Mouse (Mus musculus): ENCODE measurements around the gene Atxn7l3. TPM values are rescaled to one million over a fixed set of nuclear protein-coding genes. Genes with fewer than 3 reads are reported as not detected.

The Atxn7l3 gene
- polyA plus RNA-seq, 1 experiment, result 38.8 TPM

DNA sequence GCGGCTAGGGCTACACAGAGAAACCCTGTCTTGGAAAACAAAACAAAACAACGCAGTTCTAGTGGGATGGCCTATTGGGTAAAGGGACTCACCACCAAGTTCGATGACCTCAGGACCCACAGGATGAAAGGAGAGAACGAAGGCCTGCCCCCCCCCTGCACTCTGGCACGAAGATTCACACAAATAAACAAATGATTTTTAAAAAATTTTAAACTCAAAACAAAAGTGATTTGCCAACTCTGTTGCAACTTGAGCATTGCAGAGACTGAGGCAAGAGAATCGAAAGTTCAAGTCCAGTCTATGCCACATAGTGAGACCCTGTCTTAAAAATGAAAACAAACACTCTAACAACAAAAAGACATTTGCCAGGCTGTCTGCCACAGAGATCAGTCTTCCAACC lies 55.8 kb downstream of the Atxn7l3 start:
- no peak for DNase-seq
- TF ChIP-seq POLR2A (IDR thresholded peaks at IDR 0.05; ENCODE audit: borderline replicate concordance, extremely low read depth, low read depth, low read length), result no peak
- TF ChIP-seq CTCF (IDR thresholded peaks at IDR 0.05; ENCODE audit: insufficient read depth, low read length), result no peak
- H3K4me3 ChIP-seq (replicated peaks; ENCODE audit: extremely low read depth, low read depth, low read length), result no peak overlapping the region
- H3K4me1 ChIP-seq (ENCODE audit: control insufficient read depth, insufficient read depth, low read length), result no peaks in the 10 kb centered on the region
- WGBS, result 76% methylated on average over 6 of the region's 6 CpGs

Other genes starting within 250 kb of the Atxn7l3 start
- 12.8 and 14.4 TPM in 2 replicates for gene Mpp2, start 208.1 kb downstream of the Atxn7l3 start, polyA plus RNA-seq (2012; rRNA removed)
- 6.3 and 9.8 TPM in 2 replicates for gene Ppy, start 195.3 kb downstream of the Atxn7l3 start, polyA plus RNA-seq (2012; rRNA removed)
- gene Pyy, start 188.8 kb downstream of the Atxn7l3 start, polyA plus RNA-seq (2012; rRNA removed), result 9.6 TPM in 1 of 2 replicates, not detected in the other
- 0.41 and 0.72 TPM in 2 replicates for gene Nags, start 151.1 kb downstream of the Atxn7l3 start, polyA plus RNA-seq (2012; rRNA removed)
- gene Tmem101, start 140.2 kb downstream of the Atxn7l3 start, polyA plus RNA-seq (2012; rRNA removed), result 20.5 and 26.7 TPM in 2 replicates
- 20.8 and 30.6 TPM in 2 replicates for gene Lsm12, start 111.3 kb downstream of the Atxn7l3 start, polyA plus RNA-seq (2012; rRNA removed)
- gene G6pc3, start 107.0 kb downstream of the Atxn7l3 start, polyA plus RNA-seq (2012; rRNA removed), result 74.4 and 82.5 TPM in 2 replicates
- 140 and 160 TPM in 2 replicates for gene Hdac5, start 66.5 kb downstream of the Atxn7l3 start, polyA plus RNA-seq (2012; rRNA removed)
- 0.65 and 0.68 TPM in 2 replicates for gene BC030867, start 47.7 kb downstream of the Atxn7l3 start, polyA plus RNA-seq (2012; rRNA removed)
- 0.15 and 1.8 TPM in 2 replicates for gene Asb16, start 27.9 kb downstream of the Atxn7l3 start, polyA plus RNA-seq (2012; rRNA removed)
- 46.3 and 53.4 TPM in 2 replicates for gene Tmub2, start 11.7 kb downstream of the Atxn7l3 start, polyA plus RNA-seq (2012; rRNA removed)
- 23.9 and 27.7 TPM in 2 replicates for gene Ubtf, start 23.1 kb upstream of the Atxn7l3 start, polyA plus RNA-seq (2012; rRNA removed)
- 1.1 and 1.2 TPM in 2 replicates for gene Slc4a1, start 69.6 kb upstream of the Atxn7l3 start, polyA plus RNA-seq (2012; rRNA removed)
- 1.9 and 2.8 TPM in 2 replicates for gene Rundc3a, start 96.8 kb upstream of the Atxn7l3 start, polyA plus RNA-seq (2012; rRNA removed)
- 258 and 290 TPM in 2 replicates for gene Slc25a39, start 111.3 kb upstream of the Atxn7l3 start, polyA plus RNA-seq (2012; rRNA removed)
- 220 and 257 TPM in 2 replicates for gene Grn, start 133.7 kb upstream of the Atxn7l3 start, polyA plus RNA-seq (2012; rRNA removed)
- gene Fam171a2, start 151.1 kb upstream of the Atxn7l3 start, polyA plus RNA-seq (2012; rRNA removed), result 19.6 and 22.8 TPM in 2 replicates
- gene Itga2b, start 173.5 kb upstream of the Atxn7l3 start, polyA plus RNA-seq (2012; rRNA removed), result 11.4 and 14.9 TPM in 2 replicates

All from lung, adult 2 months (tissue).